Mouse (Mus musculus): ENCODE data around the gene 4930555G01Rik.
"Not testable (repeated sequence)": the region's sequence is repeated elsewhere in the genome, so short reads cannot be mapped to it uniquely, and the experiment has no call there.

Gene 4930555G01Rik

GRCm38 (mm10) chr14:5050329-5050728, at the start of gene 4930555G01Rik:
Gene 4930555G01Rik (plus strand): TSS chr14:5050629.
- not testable (repeated sequence) for DNase-seq (ENCODE audit: low read depth, low spot score)

DNA sequence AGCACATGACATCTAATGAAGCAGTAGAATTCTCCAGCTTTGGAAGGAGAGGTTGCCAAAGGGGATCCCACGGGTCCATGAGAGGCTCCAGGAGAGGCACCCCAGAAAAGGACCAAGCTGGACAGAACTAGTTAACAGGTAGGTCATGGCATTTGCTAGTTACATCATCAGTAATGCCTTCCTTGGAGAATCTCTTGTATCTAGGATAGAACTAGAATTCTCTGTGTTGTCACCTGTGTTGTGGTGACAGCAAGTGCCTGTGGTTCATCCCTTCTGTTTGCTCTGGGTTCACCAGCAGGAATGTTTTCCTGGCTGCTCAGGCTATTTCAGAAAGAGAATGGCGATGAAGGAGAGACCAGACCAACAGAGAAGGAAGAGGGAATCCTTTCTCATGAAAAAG, 34.8 kb upstream of the 4930555G01Rik start, which contains the start of gene Gm3298:
Gm3298 (plus strand) TSS at position 301 of the 400 bp plus-strand sequence.
- not testable (repeated sequence) for DNase-seq (ENCODE audit: low read depth, low spot score)

DNA sequence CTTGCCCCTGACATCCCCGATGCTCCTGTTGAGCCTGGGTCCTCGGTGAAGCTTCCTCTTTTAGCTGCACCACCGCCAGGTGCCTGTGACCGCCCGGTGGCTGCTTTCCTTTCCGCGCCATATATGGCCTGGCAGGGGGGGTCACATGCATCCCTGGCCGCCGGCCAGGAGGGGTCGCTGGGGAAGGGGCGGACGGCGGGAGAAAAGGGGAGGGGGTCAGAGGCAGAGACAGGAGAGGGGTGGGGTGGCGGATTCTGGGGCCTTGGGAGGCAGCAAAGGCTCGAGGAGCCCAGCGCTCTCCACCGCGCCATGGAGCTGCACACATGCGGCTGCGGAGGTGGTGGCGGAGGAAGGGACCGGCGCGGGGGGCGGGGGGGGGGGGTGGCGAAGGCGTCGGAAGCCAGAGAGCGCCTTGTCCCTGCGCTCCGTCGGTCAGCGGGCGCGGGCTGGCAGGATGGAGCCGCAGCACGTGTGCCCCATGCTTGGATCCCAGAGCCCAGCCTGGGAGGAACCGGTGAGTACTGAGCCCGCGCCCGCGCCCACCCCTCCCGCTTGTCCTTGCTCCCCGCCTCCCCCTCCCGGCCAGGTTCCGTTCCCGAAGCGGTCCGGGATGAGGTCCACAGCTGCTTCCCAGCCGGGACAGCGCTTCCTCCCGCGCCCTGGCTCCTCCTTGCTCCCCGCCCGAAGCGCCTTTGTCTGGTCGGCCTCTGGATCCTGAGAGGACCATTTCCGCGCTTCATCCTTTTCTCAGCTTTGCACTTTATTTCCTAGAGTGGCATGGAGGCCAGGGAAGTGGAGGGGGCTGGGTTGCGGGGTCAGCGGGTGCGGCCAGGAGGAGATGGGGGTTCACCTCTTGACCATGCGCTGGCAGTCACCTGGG, 20.4 kb downstream of the 4930555G01Rik start, which contains the start of gene Gm8281:
Gm8281 (plus strand) TSS at position 430 of the 880 bp plus-strand sequence.
- not testable (repeated sequence) for DNase-seq (ENCODE audit: low read depth, low spot score)

Measured in skeletal muscle tissue, adult 2 months (tissue).